Mouse (Mus musculus) kidney, embryonic 14.5 days (tissue): ENCODE data around the gene Tbx1. TPM values are rescaled to one million over a fixed set of nuclear protein-coding genes. Genes with fewer than 3 reads are reported as not detected.

Experiments
- ATAC-seq: fragments of 200-750 bp; cut with Nextera tagmentation; 2 replicates; pipeline ENCODE4 v1.8.0; 2017; ENCODE audit warnings: moderate number of reproducible peaks, mild to moderate bottlenecking, moderate TSS enrichment, moderate library complexity; ENCODE audit not compliant: low FRiP score, low TSS enrichment
- H3K27ac ChIP-seq: fragments of 300-500 bp; sonication (generic); 2 replicates; pipeline ENCODE4 v1.5.1; 2014; ENCODE audit warnings: low read depth, mild to moderate bottlenecking, low read length, moderate library complexity, mixed read lengths
- H3K27me3 ChIP-seq: fragments of 300-500 bp; sonication (generic); 2 replicates; pipeline ENCODE4 v1.6.1; 2014; ENCODE audit warnings: mild to moderate bottlenecking, low read length; ENCODE audit not compliant: control insufficient read depth, insufficient read depth
- H3K36me3 ChIP-seq: fragments of 300-500 bp; sonication (generic); 2 replicates; pipeline ENCODE4 v1.6.1; 2014; ENCODE audit warnings: low read length, mixed read lengths; ENCODE audit not compliant: control insufficient read depth, insufficient read depth
- H3K4me1 ChIP-seq: fragments of 300-500 bp; sonication (generic); 2 replicates; pipeline ENCODE4 v1.6.1; 2014; ENCODE audit warnings: low read length, mixed read lengths; ENCODE audit not compliant: control insufficient read depth, insufficient read depth
- H3K4me2 ChIP-seq: fragments of 300-500 bp; sonication (generic); replicated peaks from 2 replicates; pipeline ENCODE4 v1.6.1; 2014; ENCODE audit warnings: low read depth, mild to moderate bottlenecking, low read length
- H3K4me3 ChIP-seq: fragments of 300-500 bp; sonication (generic); 2 replicates; pipeline ENCODE4 v1.5.1; 2014; ENCODE audit warnings: mild to moderate bottlenecking, low read length
- H3K9ac ChIP-seq: fragments of 300-500 bp; sonication (generic); 2 replicates; pipeline ENCODE4 v1.6.1; 2014; ENCODE audit warnings: low read depth, mild to moderate bottlenecking, low read length, moderate library complexity
- H3K9me3 ChIP-seq: fragments of 300-500 bp; sonication (generic); 2 replicates; pipeline ENCODE4 v1.6.1; 2016; ENCODE audit warnings: low read length; ENCODE audit not compliant: control insufficient read depth
- WGBS: fragments of 180-500 bp; shearing (Covaris S2); extraction: QIAGEN DNeasy Blood & Tissue Kit; methylation state at CpG from one replicate; pipeline ENCODE4 v1.1.7; 2014; 5-methylcytosine and 5-hydroxymethylcytosine counted together
- polyA plus RNA-seq: library from polyadenylated mRNA; unstranded; fragments of >200 nt; fragmentation: Nextera tagmentation; extraction: Ambion mirVana; gene quantifications from 2 replicates; pipeline ENCODE4 v1.2.1, GENCODE M21; 2014

The Tbx1 gene
- polyA plus RNA-seq, 1 experiment from 2014 or later: 0.61 TPM

DNA sequence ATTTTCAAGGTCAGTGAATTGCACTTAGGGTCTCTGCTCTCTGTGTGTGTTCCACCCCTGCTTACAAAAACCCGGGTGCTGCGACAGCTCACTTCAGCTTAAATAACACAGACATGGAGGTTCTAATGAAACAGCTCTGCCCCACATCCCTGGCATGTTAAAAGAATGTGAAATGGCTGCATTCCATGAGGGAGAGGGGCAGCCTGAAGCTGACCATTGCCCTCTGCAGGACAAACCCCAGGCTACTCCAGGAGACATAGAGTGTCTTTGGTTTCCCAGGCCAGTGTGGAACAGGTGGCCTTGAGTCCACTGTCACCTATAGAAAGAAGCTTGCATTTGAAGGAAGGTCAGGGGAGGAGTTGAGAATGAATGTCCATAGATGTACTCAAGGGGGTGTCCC is 10.1 kb downstream of the Tbx1 start:
- no peak for ATAC-seq
- H3K4me1 ChIP-seq: peaks cover 15% of the 10 kb centered on the region

DNA sequence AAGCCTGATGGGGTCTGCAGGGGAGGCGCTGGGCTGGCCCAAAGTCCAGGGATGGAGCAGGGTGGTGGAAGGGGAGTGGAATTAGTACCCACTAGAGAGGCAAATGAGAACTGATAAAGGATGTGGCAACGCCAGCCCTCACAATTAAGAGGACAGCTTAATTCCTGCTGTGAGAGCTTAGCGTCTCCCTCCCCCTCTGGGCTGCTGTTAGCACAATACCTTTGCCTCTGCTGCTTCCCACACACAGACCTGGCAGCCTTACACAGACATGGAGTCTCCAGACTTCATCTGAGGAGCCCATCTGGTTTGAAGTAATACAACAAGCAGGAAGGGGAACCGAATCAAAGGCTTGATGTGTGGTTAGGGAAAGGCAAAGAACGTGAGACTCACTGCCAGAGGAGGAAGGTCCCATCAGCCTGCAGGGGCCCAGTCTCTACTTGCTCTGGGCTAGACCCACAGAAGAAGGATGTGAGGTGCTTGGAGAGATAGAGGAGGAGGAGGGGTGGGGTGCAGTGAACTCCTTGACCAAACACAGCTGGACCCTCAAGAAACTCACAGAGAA is 12.8 kb downstream of the Tbx1 start:
- ATAC-seq: no peak
- H3K4me3 ChIP-seq: no peak overlapping the region
- no peaks in the 10 kb centered on the region for H3K36me3 ChIP-seq
- H3K9me3 ChIP-seq: no peaks in the 10 kb centered on the region
- 30% methylated on average over 5 of the region's 5 CpGs for WGBS
- no peak overlapping the region for H3K4me2 ChIP-seq
- H3K27ac ChIP-seq: no peak overlapping the region
- H3K9ac ChIP-seq: no peak overlapping the region
- peaks cover 48% of the 10 kb centered on the region for H3K27me3 ChIP-seq
- H3K4me1 ChIP-seq: peaks cover 15% of the 10 kb centered on the region

More for the DNA sequence above, 10.1 kb downstream of the Tbx1 start:
- Histone ChIP-seq H3K27me3 (peaks cover 75% of the 10 kb centered on the region), H3K27ac (no peak overlapping the region), H3K36me3 (no peaks in the 10 kb centered on the region), H3K4me3 (no peak overlapping the region), H3K4me2 (no peak overlapping the region), H3K9ac (no peak overlapping the region), H3K9me3 (no peaks in the 10 kb centered on the region)
- 21% methylated on average over 2 of the region's 2 CpGs for WGBS

DNA sequence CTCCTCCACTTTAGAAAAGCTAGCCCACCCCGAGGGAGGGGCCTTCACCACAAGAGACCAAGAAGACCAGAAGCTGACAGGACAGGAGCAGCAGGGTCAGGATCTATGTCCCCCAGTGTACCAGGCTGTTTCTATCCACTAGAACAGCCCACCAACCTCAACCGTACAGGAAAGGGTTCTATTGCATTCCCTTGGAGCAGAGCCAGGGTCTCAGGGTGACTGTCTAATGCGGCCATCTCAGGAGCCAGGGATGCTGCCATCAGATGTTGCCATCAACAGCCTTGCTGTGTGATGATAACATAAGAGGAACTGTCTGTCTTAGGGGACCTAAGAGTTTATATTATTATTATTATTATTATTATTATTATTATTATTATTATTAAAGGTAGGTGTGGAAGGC is 13.4 kb downstream of the Tbx1 start:
- ATAC-seq: no peak
- 48% methylated on average over 3 of the region's 3 CpGs for WGBS
- Histone ChIP-seq H3K27ac (no peak overlapping the region), H3K4me2 (no peak overlapping the region), H3K9ac (no peak overlapping the region), H3K4me3 (no peak overlapping the region), H3K4me1 (peaks cover 10% of the 10 kb centered on the region), H3K27me3 (peaks cover 42% of the 10 kb centered on the region), H3K9me3 (no peaks in the 10 kb centered on the region), H3K36me3 (no peaks in the 10 kb centered on the region)

- ATAC-seq: no peak
- no peak overlapping the region for H3K9ac ChIP-seq
- H3K27ac ChIP-seq: no peak overlapping the region
- H3K4me2 ChIP-seq: no peak overlapping the region
- no peak overlapping the region for H3K4me3 ChIP-seq
- H3K9me3 ChIP-seq: peaks cover 5% of the 10 kb centered on the region; the same call in 1 of the 2 replicates
- H3K27me3 ChIP-seq: peaks cover 13% of the 10 kb centered on the region
- no peaks in the 10 kb centered on the region for H3K4me1 ChIP-seq
- H3K36me3 ChIP-seq: no peaks in the 10 kb centered on the region
- 80% methylated on average over 8 of the region's 8 CpGs for WGBS
These were observed 16.3 kb downstream of the Tbx1 start for GRCm38 (mm10) chr16:18574196-18574595.

DNA sequence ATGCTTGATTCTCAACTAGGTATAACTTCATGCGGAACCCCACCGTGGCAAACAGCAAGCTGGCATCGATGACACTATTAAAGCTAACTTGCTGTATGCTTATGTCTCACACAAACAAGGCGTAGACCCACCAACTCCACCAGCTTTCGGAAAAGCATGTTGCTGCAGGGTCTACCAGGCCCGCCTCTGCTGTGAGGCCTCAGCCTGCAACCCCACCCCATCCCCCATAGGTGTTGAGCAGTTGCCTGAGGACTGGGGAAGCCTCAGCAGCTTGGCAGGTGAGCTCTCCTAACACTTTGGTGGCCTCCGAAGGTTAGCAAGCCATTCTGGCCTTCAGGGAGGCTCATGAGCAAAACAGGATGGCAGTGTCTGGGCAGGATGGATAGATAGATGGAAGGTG is 21.9 kb downstream of the Tbx1 start:
- WGBS: 85% methylated on average over 7 of the region's 7 CpGs
- no peak for ATAC-seq

DNA sequence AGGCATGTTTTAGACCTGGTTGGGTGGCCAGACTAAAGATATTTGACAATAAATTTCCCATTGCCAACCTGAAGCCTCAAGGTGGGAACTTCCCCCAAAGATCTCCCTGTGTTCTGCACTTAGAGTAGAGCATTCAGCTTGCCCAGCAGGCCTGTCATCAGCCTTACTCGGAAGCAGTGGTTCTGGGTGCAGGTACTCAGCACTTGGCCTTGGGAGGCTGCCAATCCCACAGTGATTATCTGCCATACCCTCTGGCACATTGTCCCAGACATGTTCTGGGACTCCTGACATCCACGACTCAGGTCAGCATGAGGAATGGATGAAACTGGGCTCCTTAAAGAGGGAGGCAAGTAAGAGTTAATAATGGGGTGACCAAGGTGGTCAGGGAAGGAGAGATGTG is 26.0 kb downstream of the Tbx1 start:
- H3K4me1 ChIP-seq: no peaks in the 10 kb centered on the region
- no peak overlapping the region for H3K27ac ChIP-seq
- WGBS: 87% methylated on average over 2 of the region's 2 CpGs
- no peak for ATAC-seq
- H3K9me3 ChIP-seq: no peaks in the 10 kb centered on the region
- H3K4me3 ChIP-seq: no peak overlapping the region
- no peaks in the 10 kb centered on the region for H3K27me3 ChIP-seq
- no peaks in the 10 kb centered on the region for H3K36me3 ChIP-seq
- H3K4me2 ChIP-seq: no peak overlapping the region
- no peak overlapping the region for H3K9ac ChIP-seq

More for the DNA sequence above, 21.9 kb downstream of the Tbx1 start:
- Histone ChIP-seq H3K4me3 (no peak overlapping the region), H3K36me3 (no peaks in the 10 kb centered on the region), H3K9me3 (peaks cover 5% of the 10 kb centered on the region; the same call in 1 of the 2 replicates), H3K4me1 (no peaks in the 10 kb centered on the region), H3K27me3 (no peaks in the 10 kb centered on the region), H3K27ac (no peak overlapping the region), H3K4me2 (no peak overlapping the region), H3K9ac (no peak overlapping the region)

GRCm38 (mm10) chr16:18556461-18556860 is 34.0 kb downstream of the Tbx1 start:
- WGBS: 82% methylated on average over 3 of the region's 3 CpGs
- H3K4me1 ChIP-seq: peaks cover 14% of the 10 kb centered on the region
- H3K36me3 ChIP-seq: no peaks in the 10 kb centered on the region
- no peaks in the 10 kb centered on the region for H3K9me3 ChIP-seq
- H3K27me3 ChIP-seq: no peaks in the 10 kb centered on the region
- no peak overlapping the region for H3K27ac ChIP-seq
- no peak for ATAC-seq
- no peak overlapping the region for H3K4me3 ChIP-seq
- no peak overlapping the region for H3K9ac ChIP-seq
- H3K4me2 ChIP-seq: no peak overlapping the region

- no peak for ATAC-seq
- H3K27ac ChIP-seq: no peak overlapping the region
These were observed 35.1 kb downstream of the Tbx1 start for GRCm38 (mm10) chr16:18555235-18555935.

GRCm38 (mm10) chr16:18554721-18555120 is 35.8 kb downstream of the Tbx1 start:
- Histone ChIP-seq H3K9me3 (no peaks in the 10 kb centered on the region), H3K4me2 (no peak overlapping the region), H3K4me3 (no peak overlapping the region), H3K27ac (no peak overlapping the region), H3K4me1 (peaks cover 21% of the 10 kb centered on the region), H3K36me3 (no peaks in the 10 kb centered on the region), H3K9ac (no peak overlapping the region), H3K27me3 (no peaks in the 10 kb centered on the region)
- WGBS: 39% methylated on average over 2 of the region's 2 CpGs
- no peak for ATAC-seq

More at GRCm38 (mm10) chr16:18555235-18555935, 35.1 kb downstream of the Tbx1 start:
- Histone ChIP-seq H3K4me3 (no peak overlapping the region), H3K27me3 (no peaks in the 10 kb centered on the region), H3K4me2 (no peak overlapping the region), H3K4me1 (peaks cover 21% of the 10 kb centered on the region), H3K9ac (no peak overlapping the region), H3K36me3 (no peaks in the 10 kb centered on the region), H3K9me3 (no peaks in the 10 kb centered on the region)
- 42% methylated on average over 17 of the region's 17 CpGs for WGBS
